Mouse (Mus musculus) ES-Bruce4 (cell line): ENCODE results near the gene Ispd. TPM values are rescaled to one million over a fixed set of nuclear protein-coding genes. Genes with fewer than 3 reads are reported as not detected.

ENCODE experiments used
- H3K27ac ChIP-seq: 2 replicates; pipeline ENCODE4 v1.5.1; 2012; ENCODE audit warnings: low read length, inconsistent platforms; ENCODE audit not compliant: insufficient read depth
- H3K27me3 ChIP-seq: 2 replicates; pipeline ENCODE4 v1.6.1; 2012; ENCODE audit warnings: mild to moderate bottlenecking, low read length, inconsistent platforms; ENCODE audit not compliant: control insufficient read depth, poor library complexity, insufficient read depth, severe bottlenecking
- H3K36me3 ChIP-seq: 2 replicates; pipeline ENCODE4 v1.6.1; 2012; ENCODE audit warnings: inconsistent platforms, mild to moderate bottlenecking, low read length, moderate library complexity; ENCODE audit not compliant: control insufficient read depth, poor library complexity, insufficient read depth, severe bottlenecking
- H3K4me1 ChIP-seq: one replicate; pipeline ENCODE4 v1.8.1; 2011; ENCODE audit warnings: low read length; ENCODE audit not compliant: control insufficient read depth, insufficient read depth
- H3K4me3 ChIP-seq: 2 replicates; pipeline ENCODE4 v1.5.1; 2011; ENCODE audit warnings: low read depth, mild to moderate bottlenecking, low read length
- H3K9ac ChIP-seq: 2 replicates; pipeline ENCODE4 v1.6.1; 2012; ENCODE audit warnings: low read depth, mild to moderate bottlenecking, inconsistent platforms; ENCODE audit not compliant: poor library complexity, severe bottlenecking
- H3K9me3 ChIP-seq: replicated peaks from 2 replicates; pipeline ENCODE4 v1.6.1; 2012; ENCODE audit warnings: mild to moderate bottlenecking, low read length, inconsistent platforms; ENCODE audit not compliant: control insufficient read depth, poor library complexity, insufficient read depth, severe bottlenecking
- CTCF ChIP-seq: IDR thresholded peaks from one replicate; pipeline ENCODE4 v1.8.1; 2011; ENCODE audit warnings: low read depth, low read length
- EP300 ChIP-seq: IDR thresholded peaks from 2 replicates; pipeline ENCODE4 v1.6.1; 2011; ENCODE audit warnings: low read depth, low read length; ENCODE audit not compliant: insufficient read depth
- POLR2A ChIP-seq: IDR thresholded peaks from one replicate; pipeline ENCODE4 v1.8.1; 2011; ENCODE audit warnings: low read length; ENCODE audit not compliant: insufficient read depth
- polyA plus RNA-seq: library from polyadenylated mRNA; stranded (reverse); fragments of >200 nt; gene quantifications from 2 replicates; pipeline ENCODE4 v1.2.4, GENCODE M21; 2011; ENCODE audit warnings: low read depth; ENCODE audit not compliant: missing spikeins, insufficient read depth, insufficient read length

Gene Ispd
- polyA plus RNA-seq, 1 experiment = 1.2 TPM

GRCm38 (mm10) chr12:36724297-36724696 lies 343.0 kb downstream of the Ispd start:
- H3K9me3 ChIP-seq = no peaks in the 10 kb centered on the region
- no peaks in the 10 kb centered on the region for H3K36me3 ChIP-seq
- no peaks in the 10 kb centered on the region for H3K4me1 ChIP-seq
- no peaks in the 10 kb centered on the region for H3K27me3 ChIP-seq
- H3K27ac ChIP-seq = no peak overlapping the region
- H3K9ac ChIP-seq = no peak overlapping the region
- no peak overlapping the region for H3K4me3 ChIP-seq
- no peak for TF ChIP-seq POLR2A
- TF ChIP-seq EP300 = no peak
- no peak for TF ChIP-seq CTCF

DNA sequence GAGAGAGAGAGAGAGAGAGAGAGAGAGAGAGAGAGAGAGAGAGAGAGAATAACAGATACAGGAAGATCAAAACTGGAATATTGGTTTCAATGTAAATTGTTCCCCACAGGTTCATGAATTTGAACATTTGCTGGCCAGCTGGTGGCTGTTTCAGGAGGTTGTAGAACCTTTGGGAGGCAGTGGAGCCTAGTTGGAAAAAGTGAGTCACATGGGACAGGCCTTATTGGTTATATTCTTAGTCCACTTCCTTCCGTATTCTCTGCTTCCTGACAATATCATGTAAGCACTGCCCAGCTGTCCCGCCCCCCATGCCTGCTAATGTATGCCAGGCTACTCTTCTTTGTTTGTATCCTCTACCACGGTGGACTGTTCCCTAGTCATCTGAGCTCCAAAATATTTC lies 344.0 kb downstream of the Ispd start:
- H3K36me3 ChIP-seq = no peaks in the 10 kb centered on the region
- H3K9me3 ChIP-seq = no peaks in the 10 kb centered on the region
- H3K4me3 ChIP-seq = no peak overlapping the region
- no peak overlapping the region for H3K27ac ChIP-seq
- no peaks in the 10 kb centered on the region for H3K4me1 ChIP-seq
- no peaks in the 10 kb centered on the region for H3K27me3 ChIP-seq
- TF ChIP-seq POLR2A (no peak), EP300 (no peak), CTCF (no peak)
- no peak overlapping the region for H3K9ac ChIP-seq

GRCm38 (mm10) chr12:36726026-36726425 lies 344.8 kb downstream of the Ispd start:
- Histone ChIP-seq H3K4me3 (no peak overlapping the region), H3K27me3 (no peaks in the 10 kb centered on the region), H3K9me3 (no peaks in the 10 kb centered on the region), H3K4me1 (no peaks in the 10 kb centered on the region), H3K9ac (no peak overlapping the region), H3K27ac (no peak overlapping the region), H3K36me3 (no peaks in the 10 kb centered on the region)
- TF ChIP-seq POLR2A (no peak), CTCF (no peak), EP300 (no peak)

DNA sequence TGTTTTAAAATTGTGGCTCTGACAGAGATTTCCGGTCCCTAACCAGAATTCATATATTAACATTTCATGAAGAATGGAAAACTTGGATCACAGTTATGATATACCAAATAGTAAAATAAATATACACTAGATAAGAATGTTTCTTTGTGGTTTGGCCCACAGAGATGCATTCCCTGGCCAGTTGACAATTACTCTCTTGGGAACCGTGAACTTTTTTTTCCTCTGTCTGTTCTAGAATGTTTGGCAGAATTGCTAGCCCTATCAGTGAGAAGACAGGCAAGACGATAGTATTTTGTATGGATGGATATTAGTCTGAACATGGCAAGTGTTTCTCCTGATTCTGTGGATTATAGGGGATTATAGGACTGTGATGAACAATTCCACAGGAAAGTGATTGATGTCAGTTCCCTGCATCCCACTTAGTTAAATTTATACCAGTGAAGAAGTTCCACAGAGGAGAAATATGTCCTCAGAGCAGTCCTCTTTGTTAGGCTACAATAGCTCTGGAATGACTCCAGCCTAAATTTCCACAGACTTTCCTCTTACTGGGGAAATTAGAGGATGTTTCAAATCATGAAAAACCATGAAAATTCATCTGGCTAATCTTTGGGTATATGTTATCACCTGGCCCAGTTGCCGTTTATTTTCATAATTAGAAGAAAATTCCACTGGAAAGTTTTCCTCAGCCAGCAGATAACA lies 352.6 kb downstream of the Ispd start:
- no peaks in the 10 kb centered on the region for H3K4me1 ChIP-seq
- no peak for TF ChIP-seq POLR2A
- no peak for TF ChIP-seq EP300
- TF ChIP-seq CTCF = no peak
- no peaks in the 10 kb centered on the region for H3K9me3 ChIP-seq
- no peak overlapping the region for H3K9ac ChIP-seq
- H3K36me3 ChIP-seq = no peaks in the 10 kb centered on the region
- H3K27me3 ChIP-seq = no peaks in the 10 kb centered on the region
- no peak overlapping the region for H3K4me3 ChIP-seq
- no peak overlapping the region for H3K27ac ChIP-seq

Other genes with a start within 250 kb of the Ispd start
- gene Ankmy2, start 224.3 kb upstream of the Ispd start, polyA plus RNA-seq = 20.1 and 25.1 TPM in 2 replicates
- 167 and 190 TPM in 2 replicates for gene Bzw2, start 223.4 kb upstream of the Ispd start, polyA plus RNA-seq
- not detected in 2 replicates for gene Lrrc72, start 128.1 kb upstream of the Ispd start, polyA plus RNA-seq
- not detected in 2 replicates for gene Sostdc1, start 67.3 kb upstream of the Ispd start, polyA plus RNA-seq
- gene D630036H23Rik, start 731 bp downstream of the Ispd start, polyA plus RNA-seq = not detected in 2 replicates